Mouse (Mus musculus): ENCODE measurements around the gene Rchy1.

DNA sequence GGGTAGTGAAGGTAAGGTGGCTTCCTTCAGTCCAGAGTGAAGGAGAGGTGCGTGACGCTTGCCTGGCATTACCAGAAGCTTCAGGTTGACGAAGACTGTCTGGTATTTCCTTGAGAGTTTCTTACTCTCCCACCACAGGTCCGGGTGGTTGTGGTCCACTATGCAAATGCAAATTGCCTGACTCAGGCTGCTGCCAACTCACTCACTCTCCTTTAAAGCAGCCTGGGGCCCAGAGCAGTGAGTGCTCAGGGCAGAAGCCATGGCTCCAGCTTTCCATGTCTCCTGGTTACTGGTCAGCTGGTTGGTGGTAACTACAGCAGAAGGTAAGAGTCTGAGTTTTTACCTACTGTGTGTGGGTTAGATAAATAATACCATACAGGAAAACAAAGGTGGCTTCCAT is 24.4 kb upstream of the Rchy1 start, which contains the start of gene Odaph:
- TF ChIP-seq CTCF (conservative IDR thresholded peaks at IDR 0.05; ENCODE audit: insufficient read depth, insufficient read length, low read depth, low read length) (no peak), POLR2A (IDR thresholded peaks at IDR 0.05; ENCODE audit: low read depth, low read length) (no peak)
